26 mouse cellular contexts compared by ENCODE assay signal in genomic region chr3:15200309-15200708, GRCm38 (mm10).
"Had no signal": no experiment of that assay in that cellular context is flagged by ENCODE, and none has a peak within 500 bp of the region (broad histone marks: within the 10 kb centered on the region; RNA-seq: fewer than 3 reads in every experiment).

No protein-coding gene starts in this region.

- DNase-seq: heart, postnatal 10 days; heart, postnatal 14 days; heart, postnatal 36 days; heart, postnatal 4 days; kidney, adult 11 months; kidney, adult 18-20 months; kidney, adult 9 months; kidney, postnatal 10 days; kidney, postnatal 14 days; kidney, postnatal 25 days; kidney, postnatal 4 days; layer of hippocampus, adult 9-11 months; layer of hippocampus, postnatal 36 days had no signal

- H3K27me3 ChIP-seq: heart, embryonic 12.5 days; heart, embryonic 13.5 days; heart, embryonic 15.5 days; hindbrain, embryonic 12.5 days; hindbrain, embryonic 13.5 days; hindbrain, embryonic 15.5 days; intestine, embryonic 15.5 days; kidney, embryonic 15.5 days had no signal

- ATAC-seq: hindbrain, embryonic 16.5 days; hindbrain, postnatal 0 days; inflammation-experienced regulatory T-cells, adult 6 months; intestine, embryonic 15.5 days; intestine, embryonic 16.5 days; intestine, postnatal 0 days had no signal
